Mouse (Mus musculus) thymus, adult 18-20 months (tissue): ENCODE data around the gene Inpp4b.

Source experiments
- DNase-seq, 2 experiments: peaks; one replicate each; pipeline ENCODE4 v3.0.0; 2022; ENCODE audit warnings: mixed read lengths in 2 of 2

The Inpp4b gene

DNA sequence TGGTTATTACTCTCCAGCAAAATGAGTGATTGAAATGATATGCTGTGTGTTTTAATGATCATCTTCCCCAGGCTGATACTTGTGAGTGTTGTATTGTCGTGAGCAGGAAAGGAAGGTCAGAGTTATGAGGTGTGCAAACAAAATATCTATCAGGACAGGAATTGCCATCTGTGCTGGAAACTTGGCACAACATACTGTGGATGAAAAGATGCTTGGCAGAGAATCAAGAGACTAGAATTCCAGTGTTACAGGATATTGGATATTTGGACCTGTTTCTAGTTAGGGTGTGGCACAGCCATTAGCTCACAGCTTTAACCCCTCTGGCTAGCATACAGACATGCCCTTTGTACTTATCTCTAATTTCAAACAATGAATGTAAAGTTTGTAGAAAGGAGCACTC, 507.6 kb downstream of the Inpp4b start:
- no peak for DNase-seq

DNA sequence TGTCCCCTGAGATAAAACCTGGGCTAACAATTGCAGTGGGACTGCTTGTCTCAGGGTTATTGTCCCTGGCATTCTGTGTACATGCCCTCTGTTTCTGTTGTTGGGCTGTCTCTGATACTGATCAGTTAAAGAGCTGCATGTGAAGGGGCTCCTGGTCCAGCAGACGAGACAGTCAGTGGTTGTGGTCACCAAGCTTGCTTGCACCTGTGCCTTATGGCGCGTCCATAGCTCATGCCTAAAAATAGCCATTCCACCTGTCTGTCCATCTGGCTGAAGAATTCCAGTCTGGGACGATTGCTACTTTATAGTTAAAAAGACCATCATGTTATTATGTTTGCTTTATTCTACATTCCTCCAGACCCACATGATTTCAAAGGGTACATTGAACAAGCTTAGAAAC, 510.8 kb downstream of the Inpp4b start:
- no peak for DNase-seq

DNA sequence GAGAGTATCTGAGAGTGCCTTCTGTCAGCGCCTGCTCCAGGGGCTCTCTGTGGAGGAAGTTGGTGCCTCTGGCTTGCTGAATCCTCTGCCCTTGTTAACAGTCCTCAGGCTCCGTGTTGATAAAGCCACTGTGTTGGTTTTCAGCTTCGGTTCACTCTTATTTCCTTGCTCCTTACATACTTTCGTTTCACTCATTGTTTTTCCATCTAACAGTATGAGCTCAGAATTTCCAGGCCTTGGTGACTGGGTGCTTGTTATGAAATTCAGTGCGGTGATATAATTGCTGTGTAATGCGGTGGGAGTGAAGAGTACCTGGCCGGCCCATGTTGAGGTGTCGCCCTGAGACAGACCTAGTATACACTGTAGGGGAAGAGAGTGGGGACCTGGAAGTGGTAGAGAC, 512.2 kb downstream of the Inpp4b start:
- DNase-seq = no peak

DNA sequence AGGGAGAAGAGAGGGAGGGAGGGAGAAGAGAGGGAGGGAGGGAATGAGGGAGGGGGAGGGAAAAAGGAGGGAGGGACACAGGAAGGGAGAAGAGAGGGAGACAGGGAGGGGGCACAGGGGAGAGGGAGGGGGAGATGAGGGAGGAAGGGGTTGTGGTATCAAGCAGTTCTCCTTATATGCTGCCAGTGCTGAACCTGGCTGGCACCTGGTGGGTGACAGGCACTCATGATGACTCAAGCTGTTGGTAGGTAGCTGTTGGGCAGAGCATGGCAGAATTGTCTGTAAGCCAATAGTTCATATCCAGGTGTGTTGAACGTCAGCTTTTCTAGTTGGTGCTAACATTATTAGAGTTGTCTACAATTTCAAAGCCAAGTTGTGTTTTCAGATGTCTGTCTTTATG, 512.7 kb downstream of the Inpp4b start:
- no peak for DNase-seq

DNA sequence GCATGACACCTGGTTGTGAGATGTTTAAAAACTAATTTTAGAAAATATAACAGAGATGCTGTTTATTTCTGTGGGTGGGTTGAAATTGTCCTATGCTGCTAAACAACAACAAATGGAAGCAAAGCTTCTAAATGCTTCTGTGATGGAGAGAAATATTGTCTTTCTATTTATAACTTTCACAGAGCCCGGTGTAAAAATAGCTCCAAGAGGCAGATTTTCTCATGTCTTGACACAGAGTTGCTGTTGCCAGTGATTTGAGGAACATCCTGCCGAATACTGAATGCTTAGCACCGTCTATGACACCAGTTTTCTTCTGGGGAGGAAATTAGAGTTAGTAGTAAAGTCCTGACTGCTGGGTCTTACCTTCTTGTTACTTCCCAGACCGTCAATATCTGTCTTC, 513.8 kb downstream of the Inpp4b start:
- DNase-seq = no peak

DNA sequence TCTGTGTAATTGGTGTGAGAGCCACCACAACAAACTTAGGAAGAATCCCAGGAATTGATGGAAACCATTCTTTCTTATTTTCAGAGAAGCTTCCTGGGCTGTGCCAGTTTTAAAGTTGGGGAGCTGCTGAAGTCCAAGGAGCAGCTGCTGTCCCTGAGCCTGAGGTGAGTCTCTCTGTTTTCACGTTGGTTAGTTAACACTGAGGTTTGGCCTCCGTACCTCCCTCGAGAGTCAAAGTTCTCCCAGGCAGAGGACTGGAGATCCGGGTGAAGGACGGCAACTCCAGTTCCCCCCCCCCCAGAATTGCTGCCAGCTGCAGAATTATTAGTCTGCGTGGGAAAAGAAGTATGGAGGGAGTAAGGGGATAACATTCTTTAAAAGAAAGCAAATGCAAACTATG, 514.3 kb downstream of the Inpp4b start:
- DNase-seq = no peak

DNA sequence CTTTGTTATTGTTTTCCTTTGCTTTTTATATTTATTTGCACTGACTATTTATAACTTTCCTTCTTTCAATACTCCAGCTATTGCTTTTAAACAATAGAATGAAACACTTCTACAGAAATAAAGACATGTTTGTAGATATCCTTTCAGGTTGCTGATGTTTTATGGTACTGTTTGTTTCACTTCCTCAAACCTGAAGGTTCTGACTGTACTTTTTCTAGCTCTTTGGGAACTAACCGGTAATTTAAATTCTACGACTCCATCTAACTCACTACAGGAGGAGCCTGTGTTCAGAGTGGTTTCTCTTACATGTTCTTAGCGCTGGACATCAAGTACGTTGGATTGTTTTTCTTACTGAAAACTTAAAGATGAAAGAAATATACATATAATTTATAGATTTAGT, 516.0 kb downstream of the Inpp4b start:
- no peak for DNase-seq

DNA sequence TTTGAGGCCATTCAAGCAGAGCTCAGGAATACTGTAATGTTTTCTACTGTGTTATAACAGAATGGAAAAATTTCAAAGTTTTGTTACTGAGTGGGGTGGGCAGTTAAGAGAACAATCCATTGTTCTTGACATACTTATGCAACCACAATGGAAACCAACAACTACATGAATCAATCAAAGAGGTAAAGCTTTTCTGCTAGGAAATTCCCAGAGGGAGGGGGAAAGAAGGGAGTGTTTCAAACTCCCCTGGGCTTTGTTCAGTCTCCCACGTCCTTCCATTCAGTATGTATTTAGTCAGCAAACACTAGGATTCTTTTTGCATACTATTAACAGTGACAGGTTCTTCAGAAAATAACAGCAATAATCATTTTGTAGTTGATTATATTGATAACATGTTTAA, 517.4 kb downstream of the Inpp4b start:
- DNase-seq = no peak

DNA sequence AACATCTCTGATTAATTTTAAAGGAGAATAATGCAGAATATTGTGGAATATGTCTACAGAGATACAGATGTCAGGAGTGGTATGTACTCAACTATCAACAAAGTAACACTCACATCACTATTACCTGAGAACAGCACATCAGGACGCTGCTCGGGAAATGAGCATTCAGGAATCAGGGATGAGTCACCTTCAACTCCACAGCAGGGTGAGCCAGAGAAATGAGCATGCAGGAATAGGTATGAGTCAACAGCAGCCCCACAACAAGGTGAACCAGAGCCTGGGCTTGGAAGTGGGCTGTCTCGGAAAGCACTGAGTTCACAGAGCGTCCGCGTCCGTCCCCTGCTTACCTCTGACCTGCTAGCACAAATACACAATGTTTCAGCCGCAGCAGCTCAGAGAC, 519.0 kb downstream of the Inpp4b start:
- no peak for DNase-seq

DNA sequence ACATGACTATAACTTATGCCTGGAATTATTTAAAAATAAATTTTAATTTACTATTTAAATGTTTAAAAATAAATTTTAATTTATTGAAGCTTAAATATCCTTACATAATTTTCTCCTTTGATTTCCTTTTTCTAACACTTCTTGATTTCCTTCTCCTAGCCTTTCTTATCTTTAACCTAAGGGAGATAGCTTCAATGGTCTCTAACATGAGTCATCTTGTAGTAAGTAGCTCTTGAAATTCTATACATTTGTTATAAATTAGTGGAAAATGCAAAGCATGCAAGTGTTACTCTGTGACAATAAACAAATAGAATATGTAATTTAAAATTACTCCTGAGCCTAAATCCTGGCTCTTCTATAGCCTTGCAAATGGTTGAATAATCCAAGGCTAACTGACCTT, 520.4 kb downstream of the Inpp4b start:
- DNase-seq = no peak

DNA sequence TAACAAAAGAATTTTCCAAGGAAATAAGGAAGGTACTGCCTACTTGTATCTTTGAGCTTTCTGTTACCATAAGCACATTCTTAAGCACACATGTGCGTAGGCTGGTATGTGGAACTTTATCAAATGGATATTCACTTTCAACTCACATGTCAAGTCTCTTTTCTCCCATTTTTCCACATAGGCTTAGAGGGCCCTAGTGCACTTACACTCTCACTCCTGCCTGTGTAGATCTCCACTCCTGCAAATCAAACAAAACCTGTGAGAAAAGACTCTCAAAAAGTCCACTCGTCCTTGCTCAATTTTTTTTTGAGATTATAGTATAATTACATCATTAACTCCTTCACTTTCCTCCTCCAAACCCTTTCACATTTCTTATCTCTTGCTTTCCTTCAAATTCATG, 522.0 kb downstream of the Inpp4b start:
- DNase-seq = no peak

DNA sequence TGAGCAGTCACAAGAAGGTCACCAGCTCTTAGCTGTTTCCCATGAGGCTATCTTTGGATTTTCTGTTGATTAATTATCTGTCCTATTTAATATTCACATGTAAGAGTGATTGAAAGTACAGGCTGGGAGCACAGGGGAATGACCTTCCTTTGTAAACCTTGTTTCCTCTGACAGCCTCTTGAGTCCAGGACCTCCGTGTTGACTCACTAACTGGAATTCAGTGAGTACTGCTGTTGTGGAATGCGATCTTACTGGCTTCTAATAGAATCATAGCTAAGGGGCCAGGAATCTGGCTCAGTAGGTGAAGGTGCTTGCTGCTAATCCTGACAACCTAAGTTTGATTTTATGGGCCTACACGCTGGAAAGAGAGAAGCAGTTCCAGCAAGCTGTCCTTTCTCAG, 523.3 kb downstream of the Inpp4b start:
- no peak for DNase-seq

DNA sequence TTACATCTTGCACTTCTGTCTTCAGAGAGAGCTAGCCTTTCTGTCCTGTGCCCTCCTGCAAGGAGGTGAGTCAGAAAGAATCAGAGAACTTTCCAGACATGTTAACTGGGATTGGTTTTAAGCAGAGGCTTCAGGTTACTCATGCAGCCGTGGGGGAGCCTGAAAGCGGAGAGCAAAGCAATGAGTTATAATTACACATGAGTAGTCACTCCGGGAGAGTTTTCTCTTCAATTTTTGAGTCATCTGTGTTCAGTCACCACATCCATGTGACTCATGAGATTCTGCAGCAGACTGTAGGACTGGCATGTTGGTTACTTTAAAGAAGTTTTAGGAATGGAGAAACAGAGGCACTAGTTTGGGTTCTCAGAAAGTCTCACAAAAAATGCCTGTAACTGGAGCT, 524.7 kb downstream of the Inpp4b start:
- DNase-seq = no peak

DNA sequence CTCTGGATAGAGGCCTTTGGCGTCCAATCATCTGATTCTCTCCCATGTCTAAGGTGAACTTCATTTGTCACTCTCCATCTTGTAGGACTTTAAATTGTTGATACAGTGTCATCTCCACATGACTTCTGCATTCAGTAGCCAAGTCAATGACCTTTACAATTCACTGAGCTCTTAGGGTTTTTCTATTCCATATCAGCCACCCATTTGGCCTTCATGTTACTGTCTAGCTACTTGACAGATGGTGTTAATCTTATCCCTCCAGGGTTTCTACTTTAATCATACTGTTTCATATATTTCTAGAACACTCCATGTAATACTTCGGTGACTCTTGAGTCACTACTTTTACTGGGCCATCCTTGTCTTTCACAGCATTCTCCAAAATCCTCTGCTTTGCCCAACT, 528.1 kb downstream of the Inpp4b start:
- DNase-seq = no peak

DNA sequence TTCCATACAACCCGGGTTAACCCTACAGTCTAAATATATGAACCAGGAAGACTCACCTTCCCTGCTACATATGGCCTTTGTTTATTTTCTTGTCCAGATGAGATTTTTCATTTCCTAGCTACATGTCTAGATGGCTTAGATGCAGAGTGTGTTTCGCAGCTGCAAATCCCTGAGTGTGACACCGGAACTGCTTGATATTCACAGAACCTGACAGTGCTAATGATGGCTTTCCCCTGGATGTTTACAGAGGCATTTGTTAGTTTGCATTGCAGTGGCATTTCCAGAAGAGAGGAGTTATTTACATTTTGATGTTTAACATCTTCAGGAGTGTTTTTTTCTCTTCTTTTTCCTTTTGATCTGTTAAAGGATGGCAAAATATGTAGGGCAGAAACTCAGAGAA, 537.7 kb downstream of the Inpp4b start:
- DNase-seq = no peak

DNA sequence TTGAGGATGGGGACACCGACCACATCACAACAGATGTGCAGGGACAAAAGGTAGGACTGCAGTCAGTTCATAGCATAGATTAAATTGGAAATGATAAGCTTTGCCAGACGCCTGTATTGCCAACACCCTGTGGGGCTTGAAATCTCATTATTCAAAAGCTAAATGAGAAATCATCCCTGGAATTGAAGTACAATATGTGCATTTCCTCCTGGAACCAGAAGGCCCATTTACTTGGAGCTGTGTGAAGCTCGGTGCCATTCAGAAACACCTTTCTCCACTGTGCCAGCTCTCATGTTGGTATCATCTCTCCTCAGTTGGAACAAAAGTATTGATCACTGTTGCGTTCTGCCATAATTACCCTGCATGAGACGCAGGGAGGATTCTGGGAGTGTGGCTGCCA, 541.8 kb downstream of the Inpp4b start:
- no peak for DNase-seq

DNA sequence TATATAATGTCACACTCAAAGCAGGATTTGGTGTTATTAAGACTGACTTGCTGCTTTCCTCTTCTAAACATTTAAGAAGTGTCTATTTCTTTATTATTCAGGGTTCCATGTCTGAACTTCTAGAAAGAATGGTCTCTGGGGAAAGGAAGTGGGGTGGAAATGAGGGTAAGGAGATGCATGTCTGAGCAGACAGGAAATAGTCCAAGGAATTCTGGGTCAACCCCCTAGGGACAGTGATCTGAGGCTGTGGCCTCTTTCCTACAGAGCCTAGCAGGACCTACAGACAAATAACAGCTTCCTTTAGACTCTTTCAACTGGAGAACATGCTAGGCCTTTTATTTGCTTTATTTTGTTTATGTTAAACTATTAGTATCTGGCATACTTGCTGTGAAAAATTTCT, 546.5 kb downstream of the Inpp4b start:
- no peak for DNase-seq

DNA sequence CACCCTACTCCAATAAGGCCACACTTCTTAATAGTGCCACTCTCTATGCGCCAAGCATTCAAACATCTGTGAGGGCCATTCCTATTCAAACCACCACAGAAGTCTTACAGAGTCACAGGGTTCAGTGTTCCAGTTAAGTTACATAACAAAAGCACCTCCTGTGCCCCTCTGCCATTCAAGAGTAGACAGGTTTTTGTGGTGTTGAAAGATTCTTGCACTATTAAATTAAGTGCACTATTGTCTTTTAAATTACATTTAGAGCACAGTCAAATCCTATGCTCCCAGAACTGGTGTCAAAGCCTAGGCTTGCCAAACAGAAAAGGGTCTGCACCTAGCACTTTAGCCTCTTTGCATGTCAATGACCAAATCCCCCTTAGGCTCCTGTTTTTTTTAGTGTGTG, 550.9 kb downstream of the Inpp4b start:
- no peak for DNase-seq

DNA sequence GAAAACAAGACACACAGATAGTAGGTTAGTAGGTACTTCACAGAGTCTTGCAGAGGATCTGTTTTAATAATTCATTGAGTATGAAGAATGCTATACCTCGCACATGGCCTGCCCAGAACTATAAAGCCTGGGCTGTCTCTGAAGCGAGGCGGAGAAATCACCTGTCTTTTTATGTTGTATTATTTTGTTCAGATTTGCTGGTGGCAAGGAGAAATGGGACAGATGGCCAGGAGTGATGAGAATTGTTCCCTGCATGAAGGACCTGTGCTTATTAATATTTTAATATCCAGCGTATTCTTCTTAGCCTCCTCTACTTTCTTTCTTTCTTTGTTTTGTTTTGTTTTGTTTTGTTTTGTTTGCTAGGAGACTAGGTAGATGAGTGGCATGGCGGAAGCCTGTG, 604.5 kb downstream of the Inpp4b start:
- DNase-seq = no peak

DNA sequence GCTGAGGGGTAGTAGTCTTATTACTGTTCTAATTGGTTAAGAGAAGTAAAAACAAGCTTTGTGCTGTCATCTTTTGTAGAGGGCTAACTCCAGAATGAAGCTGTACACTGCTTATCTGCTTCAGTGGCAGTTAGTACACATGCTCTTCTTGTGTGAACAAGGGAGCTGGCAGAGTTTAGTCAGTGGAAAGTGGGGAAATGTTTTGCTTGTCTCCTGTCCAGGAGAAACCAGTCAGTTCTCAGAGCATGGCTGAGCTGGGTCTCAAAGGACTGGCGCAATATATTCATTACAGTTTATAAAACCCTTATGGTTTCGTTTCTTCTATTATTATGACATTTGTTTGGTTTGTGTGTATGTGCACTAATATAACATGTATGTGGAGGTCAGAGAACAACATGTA, 610.7 kb downstream of the Inpp4b start:
- no peak for DNase-seq

DNA sequence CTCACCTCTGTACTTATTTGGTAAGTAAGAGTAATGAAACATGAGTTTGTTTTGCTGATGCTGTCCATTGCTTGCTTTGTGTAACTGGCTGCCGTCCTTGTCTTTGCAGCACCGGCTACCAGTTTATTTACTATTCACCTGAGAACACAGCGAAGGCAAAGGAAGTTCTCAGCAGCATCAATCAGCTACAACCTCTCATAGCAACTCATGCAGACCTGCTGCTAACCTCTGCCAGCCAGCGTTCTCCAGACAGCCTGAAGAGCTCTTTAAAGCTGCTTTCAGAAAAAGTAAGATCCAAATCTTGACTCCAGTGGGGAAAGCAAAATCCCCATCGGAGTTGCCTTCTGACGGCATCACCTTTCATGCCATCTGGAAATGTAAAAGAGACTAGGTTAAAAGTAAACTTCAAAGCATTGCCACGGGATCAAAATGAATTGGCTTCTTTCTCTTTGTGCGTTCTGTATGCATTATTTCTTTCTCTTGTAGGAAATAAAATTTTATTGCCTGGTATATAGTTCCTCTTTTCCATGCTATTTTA, 642.8 kb downstream of the Inpp4b start:
- DNase-seq = no peak

DNA sequence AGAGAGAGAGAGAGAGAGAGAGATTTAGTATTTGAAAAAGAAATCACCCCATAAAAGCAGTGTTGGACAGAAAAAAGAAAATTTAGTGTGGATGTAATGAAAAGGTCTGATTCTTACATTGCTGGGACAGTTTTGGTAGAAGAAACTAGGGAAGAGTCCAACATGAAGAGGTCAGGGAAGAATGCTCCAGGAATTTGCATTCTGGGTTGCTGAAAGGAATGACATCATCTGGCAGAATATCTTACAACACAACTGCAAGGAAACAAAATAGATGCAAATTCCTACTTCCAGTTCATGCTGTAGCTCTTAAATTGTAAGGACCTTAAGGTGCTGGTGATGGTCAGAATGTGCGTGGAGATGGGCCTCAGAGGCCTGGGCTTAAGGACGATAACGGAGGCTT, 650.6 kb downstream of the Inpp4b start:
- no peak for DNase-seq

DNA sequence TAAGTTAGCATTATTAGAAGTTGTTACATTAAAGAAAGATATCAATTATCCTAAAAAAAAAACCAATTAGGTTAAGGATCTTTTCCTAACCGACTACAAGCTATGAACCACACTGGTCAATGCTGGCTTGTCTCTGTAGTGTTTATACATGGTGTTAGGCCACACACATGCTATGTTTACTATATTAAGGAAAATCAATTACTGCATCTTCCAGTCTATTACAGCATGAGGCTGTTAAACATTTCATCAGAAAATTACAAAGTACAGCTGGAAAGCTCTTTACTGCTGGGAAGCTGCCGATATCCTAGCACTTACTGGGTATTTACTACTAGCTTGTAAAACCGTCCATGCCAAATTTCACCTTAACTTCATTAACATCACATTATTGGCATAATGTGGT, 653.9 kb downstream of the Inpp4b start:
- DNase-seq = no peak

DNA sequence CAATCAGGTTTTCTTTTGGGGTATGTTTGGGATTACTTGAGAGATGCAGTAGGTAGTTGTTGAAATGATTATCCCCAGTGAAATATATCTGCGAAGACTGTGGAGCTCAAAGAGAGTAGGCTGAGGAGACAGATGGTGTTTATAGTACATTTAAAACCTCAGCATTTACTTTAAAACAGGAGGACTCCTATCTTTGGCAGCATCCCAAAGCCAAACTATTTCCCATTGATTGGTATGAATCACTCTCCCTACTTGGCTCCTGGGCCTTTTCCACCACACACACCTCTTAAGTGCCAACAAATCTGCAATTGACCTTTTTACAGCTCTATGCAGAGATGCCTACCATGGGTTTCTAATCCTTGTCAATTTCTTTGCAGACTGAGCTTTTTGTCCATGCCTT, 654.5 kb downstream of the Inpp4b start:
- DNase-seq = no peak

DNA sequence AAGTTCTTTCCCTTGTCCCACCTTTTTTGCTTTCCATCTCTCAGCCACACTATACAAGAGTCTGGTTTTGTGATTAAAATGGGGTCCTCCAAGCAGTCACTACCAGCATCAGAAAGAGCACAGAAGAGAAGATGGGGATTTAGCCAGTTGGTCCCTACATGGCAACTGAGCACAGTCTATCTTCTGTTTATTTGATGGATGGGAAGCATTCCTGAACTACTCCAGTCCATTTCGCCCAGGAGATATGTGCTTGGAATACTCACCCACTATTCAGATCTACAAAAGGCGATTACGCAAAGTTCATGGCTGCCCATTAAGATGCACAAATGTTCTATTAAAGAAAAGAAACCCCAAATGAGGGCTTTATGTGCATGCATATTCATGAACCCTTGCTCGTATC, 661.8 kb downstream of the Inpp4b start:
- no peak for DNase-seq

DNA sequence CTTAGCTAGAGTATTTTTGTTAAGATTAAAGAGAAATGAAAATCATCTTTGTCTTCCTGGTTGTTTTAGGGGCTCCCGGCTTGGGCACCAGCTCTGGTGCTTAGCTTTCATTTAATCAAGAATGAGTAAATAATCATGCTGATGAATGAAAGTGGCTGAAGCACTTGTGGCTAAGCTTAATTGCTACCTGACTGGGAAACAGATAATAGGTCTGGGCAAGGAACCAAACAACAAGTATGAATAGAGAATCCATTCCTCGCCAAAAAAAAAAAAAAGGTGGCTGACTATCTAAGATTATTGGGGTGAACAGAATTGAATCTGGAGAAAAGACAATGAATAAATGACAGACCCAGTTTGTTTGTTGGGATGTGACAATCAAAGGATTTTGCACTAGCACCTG, 663.1 kb downstream of the Inpp4b start:
- no peak for DNase-seq
